Mouse (Mus musculus): ENCODE measurements around the gene Btbd35f28. TPM values are rescaled to one million over a fixed set of nuclear protein-coding genes. Genes with fewer than 3 reads are reported as not detected.
"Not testable (repeated sequence)": the region's sequence is repeated elsewhere in the genome, so short reads cannot be mapped to it uniquely, and the experiment has no call there.

Btbd35f28 gene
- total RNA-seq (2022) = not detected

- not testable (repeated sequence) for DNase-seq
Observed at GRCm38 (mm10) chrX:4196276-4196675, at the start of gene Btbd35f28. TSS of gene Btbd35f28 (plus strand) at chrX:4196576.

Other genes starting within 250 kb of the Btbd35f28 start
- not detected for gene Btbd35f16, start 239.6 kb upstream of the Btbd35f28 start, total RNA-seq (2022)
- gene Btbd35f3, start 158.9 kb upstream of the Btbd35f28 start, total RNA-seq (2022) = not detected
- gene Btbd35f20, start 94.7 kb downstream of the Btbd35f28 start, total RNA-seq (2022) = not detected
- not detected for gene Btbd35f17, start 174.1 kb downstream of the Btbd35f28 start, total RNA-seq (2022)

All from adrenal gland, adult 8-10 months (tissue).